Mouse (Mus musculus) natural killer cell, adult 2 months (primary cell): Measurements from ENCODE around the gene S100a4.
A peak's percentile ranks its signal among the peaks of the same experiment; 100 is the strongest.

ENCODE experiments used
- DNase-seq, 2 experiments: peaks; one replicate each; pipeline ENCODE4 v3.0.0; 2022; ENCODE audit warnings: low spot score in 2 of 2

The S100a4 gene

DNA sequence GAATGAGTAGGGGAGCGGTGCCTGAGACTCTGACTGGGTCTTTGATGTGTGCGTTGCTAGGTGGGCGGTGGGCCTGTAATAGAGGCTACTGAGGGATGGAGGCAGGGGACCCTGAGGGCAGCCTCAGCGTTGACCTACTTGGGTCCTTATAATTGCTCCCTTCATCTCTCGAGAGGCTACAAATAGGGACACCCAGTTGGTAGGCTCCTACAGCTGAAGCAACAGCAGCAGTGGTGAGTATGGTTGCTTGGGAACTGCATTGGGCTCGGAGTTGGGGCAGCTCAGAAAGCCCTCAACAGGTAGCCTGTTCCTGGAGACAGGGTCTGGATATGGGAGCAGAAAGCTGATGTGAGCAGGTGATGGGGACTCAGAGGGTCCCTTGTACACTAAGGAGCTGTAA, 3.5 kb upstream of the S100a4 start:
- DNase-seq: no peak

DNA sequence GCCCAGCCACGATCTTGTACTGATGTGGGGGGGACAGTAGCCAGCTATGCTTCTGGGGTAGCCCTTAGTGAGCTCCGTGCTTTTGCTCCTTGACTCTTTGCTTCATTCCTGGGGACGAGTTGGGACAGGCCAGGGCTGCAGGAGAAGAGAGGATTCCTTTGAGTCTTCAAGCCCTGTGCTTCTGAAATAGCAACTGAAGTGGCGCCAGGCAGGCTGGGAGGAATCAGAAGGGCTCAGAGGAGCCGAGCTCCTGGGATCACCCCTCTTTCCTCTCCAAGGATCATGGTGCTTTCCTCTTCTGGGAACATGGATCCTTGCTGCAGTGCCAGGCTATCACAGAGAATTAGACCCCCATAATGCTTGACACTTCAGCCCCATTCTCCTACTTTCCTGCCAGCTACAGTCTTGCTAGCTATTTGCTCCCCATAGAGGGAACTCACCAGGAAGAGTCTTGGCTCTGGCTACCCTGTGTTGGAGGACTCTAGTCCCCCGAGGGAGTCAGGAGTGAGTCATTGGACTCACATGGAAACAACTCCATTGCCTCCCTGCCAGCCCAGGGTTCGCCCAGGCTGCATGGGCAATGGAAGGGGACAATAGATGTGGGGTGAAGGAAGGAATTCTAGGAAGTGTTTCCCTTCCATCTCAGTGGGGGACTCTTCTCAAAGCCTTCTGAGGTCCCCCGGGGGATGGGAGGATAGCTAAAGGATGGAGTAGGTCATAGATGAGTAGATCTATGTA, 2.9 kb upstream of the S100a4 start:
- no peak for DNase-seq

DNA sequence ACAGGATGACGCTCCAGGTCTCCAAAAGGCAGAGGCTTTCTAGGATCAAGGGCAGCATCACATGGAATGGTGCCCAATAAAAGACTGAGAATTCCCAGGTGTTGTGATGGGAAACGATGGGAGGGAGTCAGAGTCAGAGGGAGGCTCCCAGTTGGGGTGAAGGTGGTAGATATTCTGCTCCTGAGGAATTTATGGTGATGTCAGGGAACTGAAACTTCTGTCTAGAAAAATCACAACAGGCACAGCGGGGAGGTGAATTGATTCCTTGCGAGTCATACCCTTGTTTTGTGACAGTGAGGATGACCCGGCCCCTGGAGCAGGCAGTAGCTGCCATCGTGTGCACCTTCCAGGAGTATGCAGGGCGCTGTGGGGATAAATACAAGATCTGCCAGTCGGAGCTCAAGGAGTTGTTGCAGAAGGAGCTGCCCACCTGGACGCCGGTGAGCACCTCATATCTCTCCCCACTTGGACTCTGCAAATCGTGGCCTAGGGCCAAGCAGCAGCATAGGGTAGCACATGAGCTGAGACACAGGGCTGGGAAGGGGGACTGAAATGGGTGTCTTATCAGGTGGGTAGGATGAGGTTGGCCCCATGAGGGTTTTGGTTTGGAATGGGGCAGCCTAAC, 2.0 kb upstream of the S100a4 start, which contains the start of gene Gm42674:
Gene Gm42674 (plus strand): TSS at position 419 of the 625 bp plus-strand sequence.
- DNase-seq: no peak

DNA sequence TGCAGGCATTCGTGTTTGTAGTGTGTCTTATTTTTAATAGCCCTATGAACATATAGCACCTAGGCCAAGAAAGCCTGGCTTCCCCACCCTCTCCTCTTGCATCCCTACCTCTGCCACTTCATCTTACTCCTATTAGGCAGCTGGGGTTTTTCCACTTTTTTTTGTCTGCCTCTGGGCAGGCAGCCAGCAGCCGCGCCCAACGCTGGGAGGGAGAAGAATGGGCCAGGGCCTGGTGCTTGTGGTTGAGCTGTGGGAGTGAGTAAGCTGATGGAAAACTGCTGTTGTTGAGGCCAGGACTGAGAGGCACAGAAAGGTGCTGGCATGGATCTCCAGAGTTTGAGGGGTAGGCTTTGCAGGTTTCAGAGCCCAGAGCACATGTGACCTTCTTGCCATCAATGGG, 845 bp downstream of the S100a4 start:
- DNase-seq: peak in 1 of 2 experiments; percentile 42

DNA sequence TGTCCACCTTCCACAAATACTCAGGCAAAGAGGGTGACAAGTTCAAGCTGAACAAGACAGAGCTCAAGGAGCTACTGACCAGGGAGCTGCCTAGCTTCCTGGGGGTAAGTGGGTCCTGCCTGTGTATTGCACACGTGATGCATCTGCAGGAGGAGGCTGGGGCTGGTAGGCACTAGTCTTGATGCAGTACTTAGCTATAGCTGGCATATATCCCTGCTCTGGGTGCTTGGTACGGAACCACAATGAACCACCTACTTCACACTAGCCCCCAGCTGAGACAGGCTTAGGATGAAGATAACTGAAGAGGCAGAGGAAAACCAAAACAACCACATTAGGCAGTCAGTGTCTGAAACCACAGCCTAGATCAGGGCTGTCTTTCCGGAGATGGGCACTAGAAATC, 1.5 kb downstream of the S100a4 start:
- peak; percentile 41 to 62 for DNase-seq

DNA sequence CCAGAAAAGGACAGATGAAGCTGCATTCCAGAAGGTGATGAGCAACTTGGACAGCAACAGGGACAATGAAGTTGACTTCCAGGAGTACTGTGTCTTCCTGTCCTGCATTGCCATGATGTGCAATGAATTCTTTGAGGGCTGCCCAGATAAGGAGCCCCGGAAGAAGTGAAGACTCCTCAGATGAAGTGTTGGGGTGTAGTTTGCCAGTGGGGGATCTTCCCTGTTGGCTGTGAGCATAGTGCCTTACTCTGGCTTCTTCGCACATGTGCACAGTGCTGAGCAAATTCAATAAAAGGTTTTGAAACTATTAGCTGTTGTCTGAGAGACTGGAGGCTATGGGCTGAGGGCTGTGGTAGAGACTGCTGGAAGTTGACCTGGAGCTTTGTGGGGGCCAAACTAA, 2.2 kb downstream of the S100a4 start:
- DNase-seq: no peak

DNA sequence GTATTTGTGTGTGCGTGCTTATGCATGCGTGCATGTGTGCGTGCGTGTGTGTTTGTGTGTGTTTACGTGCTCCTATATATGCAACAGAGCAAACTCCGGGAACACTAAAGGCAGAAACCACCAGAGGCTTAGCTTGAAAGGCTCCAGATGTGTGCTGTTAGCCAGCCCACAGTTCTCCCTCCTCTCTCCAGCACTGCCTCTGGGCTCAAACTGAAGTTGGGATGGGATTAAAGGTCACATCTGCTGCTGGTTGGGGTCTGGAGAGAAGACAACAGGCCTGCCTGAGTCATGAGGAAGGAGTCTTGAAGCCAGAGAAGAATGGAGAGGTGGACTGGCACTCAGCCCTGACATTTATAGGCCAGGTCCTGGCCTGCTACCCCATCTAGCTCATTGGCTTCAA, 2.6 kb downstream of the S100a4 start:
- no peak for DNase-seq

DNA sequence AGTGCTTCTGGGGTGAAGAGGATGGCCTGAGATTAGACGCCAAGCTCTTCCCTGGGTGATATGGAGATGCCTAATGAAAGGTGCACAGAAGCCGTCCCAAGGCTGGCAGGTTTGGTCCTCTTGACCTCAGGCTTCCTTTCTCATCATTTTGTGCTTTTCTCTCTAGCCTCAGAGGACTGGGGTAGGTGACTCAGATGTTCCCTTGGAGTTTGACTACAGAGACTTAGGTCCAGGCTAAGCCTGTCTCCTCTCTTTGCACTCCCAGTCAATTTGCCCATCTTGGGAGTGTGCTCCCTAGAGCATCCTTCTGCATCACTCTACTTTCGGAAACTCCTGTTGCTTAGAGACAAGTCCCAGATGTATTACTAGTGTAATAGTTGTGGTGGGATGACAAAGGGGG, 3.8 kb downstream of the S100a4 start:
- no peak for DNase-seq

DNA sequence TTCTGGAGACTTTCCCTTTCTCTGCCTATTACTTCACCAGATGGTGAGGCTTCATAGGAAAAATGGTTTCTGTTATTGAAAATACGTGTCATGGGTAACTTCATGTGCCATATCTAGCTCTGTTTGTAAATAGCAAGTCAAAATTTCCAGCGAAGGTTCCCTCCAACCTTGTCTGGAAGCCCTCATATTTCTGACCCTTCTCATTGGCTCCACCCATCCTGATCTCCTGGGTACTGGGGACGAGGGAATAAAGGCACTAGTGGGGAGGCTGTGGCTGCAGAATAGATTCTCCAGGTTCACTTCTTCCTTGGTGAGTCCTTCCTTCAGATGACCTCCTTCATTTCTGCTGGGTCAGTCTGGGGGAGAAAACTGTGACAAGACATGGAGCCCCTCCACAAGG, 4.7 kb downstream of the S100a4 start, which contains the start of gene S100a5:
Gene S100a5 (plus strand): TSS at position 301 of the 400 bp plus-strand sequence.
- DNase-seq: no peak

DNA sequence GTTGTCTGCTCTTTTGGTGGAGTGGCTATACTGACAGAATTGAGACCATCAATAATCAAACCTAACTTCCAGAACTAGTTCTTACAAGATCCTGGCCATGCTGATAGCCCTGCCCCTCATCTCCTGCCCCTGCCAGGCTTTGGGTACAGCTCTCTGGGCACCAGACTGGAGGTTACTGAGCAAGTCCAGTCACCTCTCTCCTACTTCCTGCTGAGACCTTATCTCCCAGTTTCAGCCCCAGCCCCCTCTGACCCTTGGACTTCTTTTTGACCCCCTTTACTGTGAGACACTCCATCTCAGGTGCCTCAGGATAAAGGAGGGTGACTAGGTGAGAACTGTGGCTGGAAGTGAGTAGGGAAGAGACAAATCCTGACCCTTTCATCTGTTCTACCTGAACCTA, 5.5 kb downstream of the S100a4 start:
- DNase-seq: no peak

DNA sequence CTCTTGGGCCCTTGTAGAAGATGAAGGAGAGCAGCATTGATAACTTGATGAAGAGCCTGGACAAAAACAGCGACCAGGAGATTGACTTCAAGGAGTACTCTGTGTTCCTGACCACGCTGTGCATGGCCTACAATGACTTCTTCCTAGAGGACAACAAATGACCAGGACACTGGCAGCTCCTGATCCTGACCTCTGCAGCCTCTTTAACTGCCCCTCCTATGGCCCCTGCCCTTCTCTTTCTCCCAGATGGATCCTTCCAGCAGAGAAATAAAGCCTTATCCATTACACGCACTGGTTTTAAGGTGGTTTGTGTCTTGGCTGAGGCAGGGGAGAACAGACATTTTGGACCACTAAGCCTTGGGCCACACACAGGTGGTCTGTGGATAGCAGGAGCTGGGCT, 7.9 kb downstream of the S100a4 start:
- no peak for DNase-seq

DNA sequence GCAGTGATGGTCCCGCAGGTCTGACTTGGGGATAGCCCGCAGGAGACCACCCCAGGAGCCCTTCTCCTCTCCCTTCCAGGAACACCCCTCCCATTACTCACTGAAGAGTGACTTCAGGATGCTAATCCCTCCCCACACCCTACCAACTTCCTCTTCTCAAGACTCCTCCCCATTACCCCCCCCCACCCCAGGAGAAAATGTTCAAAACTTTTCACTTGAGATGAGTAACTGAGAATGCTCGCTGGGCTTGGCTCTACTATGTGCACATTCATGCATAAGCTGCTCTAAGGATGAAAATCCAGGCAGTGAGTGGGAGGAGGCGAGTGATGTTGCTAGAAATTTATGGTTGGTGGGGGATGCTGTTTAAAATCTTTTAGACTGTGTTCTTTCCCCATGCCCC, 8.5 kb downstream of the S100a4 start:
- DNase-seq: peak in 1 of 2 experiments; percentile 25

DNA sequence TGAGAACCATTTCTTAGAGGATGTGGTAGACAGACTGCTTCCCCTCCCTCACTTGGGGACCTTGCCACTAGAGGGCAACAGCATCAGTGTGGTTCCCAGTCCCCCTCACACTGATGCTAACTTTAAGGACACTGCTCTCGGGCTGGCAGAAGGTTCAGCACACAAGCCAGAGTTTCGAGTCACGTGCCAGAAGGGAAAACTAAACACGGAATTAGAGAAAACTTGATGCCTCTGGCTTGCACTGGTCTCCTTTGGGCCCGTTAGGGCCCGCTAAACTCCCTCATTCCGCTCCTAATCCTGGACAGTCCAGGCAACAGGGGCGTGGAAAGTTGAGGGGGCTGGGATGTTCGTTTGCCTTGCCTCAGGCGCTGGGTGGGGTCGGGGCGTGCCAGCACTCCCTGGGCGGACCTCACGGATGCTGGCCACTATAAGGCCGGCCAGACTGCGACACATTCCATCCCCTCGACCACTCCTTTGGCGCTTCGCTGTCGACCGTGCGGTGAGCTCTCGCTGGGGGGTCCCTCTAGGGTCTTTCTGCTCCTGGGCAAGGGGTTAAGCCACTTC, 9.2 kb downstream of the S100a4 start, which contains the start of gene S100a6:
Gene S100a6 (plus strand): TSS at position 155 of the 564 bp plus-strand sequence.
- peak; percentile 78 to 85 for DNase-seq

DNA sequence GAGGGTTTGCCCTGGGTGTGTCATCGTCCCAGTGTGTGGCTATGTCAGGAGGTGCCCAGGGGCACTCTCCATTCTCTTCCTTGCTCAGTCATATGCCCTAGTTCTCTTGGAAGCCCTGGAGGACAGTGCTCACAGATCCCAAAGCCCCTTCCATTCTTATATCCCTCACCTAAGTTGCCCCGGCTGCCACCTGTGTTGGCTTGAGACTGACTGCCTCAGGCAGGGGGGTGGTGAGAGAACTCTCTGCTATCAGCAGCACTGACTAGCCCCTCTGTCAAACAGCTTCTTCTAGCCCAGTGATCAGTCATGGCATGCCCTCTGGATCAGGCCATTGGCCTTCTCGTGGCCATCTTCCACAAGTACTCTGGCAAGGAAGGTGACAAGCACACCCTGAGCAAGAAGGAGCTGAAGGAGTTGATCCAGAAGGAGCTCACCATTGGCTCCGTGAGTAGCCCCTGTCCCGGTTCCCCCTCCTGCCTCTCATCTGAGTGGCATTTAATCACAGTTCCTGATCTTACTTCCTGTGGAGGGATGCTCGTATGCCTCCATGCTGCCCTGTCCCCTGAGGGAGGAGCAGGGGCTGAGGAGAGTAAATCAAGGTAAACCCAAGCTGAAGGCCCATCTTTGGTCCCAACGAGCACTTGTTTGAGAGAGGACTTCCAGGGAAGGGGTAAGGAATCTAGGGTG, 10.0 kb downstream of the S100a4 start:
- DNase-seq: no peak

DNA sequence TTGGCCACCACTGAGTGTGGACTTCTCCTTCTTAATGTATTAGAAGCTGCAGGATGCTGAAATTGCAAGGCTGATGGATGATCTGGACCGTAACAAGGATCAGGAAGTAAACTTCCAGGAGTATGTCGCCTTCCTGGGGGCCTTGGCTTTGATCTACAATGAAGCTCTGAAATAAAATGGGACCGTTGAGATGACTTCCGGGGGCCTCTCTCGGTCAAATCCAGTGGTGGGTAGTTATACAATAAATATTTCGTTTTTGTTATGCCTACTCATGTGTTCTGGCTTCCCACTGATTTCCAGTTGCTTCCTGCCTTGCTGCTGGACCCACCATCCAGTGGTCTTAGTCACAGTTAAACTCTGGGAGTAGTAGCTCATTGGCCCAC, 10.6 kb downstream of the S100a4 start:
- no peak for DNase-seq

DNA sequence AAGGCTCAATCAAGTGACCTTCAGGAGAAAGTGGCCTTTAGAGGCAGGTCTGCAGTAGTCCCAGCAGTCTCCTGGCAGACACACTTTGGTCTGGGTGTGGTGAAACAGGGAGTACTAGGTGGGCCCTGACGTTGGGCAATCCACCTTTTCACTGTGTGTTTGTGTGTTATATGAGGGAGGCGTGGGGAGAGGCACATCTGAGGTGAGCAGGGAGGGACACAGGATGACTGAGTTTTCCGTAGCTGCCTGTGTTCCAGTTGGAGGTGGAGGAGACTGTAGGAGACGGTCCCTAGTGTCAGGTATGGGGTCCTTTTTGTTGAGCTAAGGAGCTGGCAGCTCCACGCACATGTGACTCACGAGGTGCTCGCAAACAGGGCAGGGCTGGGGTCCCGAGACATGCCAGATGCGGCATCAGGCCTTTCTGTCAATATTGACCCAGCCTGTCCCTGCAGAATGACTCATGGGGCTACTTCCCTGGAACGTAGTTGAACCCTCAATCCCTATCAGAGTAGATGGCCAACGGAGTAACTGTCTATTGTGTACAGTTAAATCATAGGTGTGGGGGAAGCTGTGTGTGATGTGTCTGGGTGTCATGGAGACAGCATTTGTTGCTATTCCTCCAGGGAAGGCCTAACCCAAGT, 11.2 kb downstream of the S100a4 start:
- no peak for DNase-seq

DNA sequence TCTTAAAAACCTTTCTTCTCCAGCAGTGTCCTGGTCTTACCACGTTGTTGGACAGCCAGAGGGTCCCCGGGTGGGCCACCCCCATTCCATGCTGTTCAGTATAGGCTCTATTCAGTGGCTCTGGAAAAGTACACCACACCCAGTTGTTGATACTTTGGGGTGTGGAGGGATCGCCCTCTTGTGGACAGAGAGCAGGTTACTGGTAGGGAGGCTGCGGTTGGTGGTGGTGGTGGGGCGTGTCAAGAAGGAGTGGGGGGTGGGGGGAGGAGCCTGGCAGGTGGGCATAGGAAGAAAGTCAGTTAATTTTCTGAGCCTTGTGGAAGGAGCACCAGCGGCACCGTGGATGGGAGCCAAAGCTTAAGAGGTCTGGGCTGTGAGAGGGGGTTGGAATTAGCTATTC, 11.8 kb downstream of the S100a4 start:
- DNase-seq: peak; percentile 75 to 82

DNA sequence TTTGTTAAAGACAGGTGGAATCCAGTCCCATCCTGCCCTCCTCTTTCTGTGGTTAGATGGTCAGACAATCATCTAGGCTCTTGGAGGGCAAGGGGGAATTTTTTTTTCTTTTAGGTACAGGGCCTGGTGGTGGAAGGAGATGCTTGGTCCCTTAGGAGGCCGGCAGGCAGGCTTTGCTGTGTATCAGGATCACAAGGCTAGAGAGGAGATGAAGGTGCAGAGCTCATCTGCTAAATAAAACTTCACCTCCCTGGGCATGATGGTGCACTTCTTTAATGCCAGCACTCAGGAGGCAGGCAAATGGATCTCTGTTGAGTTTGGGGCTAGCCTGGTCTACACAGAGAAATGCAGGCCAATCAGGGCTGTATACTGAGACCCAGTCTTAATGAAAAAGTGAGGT, 12.3 kb downstream of the S100a4 start:
- DNase-seq: no peak

DNA sequence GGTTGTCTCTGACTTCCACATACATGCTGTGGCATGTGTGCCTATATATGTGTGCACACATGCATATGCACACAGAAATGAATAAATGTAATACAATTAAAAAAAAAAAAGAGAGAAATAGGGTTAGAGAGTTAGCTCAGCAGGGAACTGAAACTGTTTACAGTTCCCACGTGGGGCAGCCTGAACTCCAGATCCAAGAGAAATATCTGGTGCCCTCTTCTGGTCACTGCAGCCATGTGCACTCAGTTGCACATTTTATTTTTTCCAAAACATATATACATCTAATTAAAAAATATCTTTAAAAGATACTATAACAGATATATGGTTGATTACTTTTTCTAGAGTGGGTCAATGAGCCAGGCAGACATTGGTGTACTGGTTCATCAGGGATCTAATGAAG, 14.0 kb downstream of the S100a4 start:
- DNase-seq: peak in 1 of 2 experiments; percentile 44

DNA sequence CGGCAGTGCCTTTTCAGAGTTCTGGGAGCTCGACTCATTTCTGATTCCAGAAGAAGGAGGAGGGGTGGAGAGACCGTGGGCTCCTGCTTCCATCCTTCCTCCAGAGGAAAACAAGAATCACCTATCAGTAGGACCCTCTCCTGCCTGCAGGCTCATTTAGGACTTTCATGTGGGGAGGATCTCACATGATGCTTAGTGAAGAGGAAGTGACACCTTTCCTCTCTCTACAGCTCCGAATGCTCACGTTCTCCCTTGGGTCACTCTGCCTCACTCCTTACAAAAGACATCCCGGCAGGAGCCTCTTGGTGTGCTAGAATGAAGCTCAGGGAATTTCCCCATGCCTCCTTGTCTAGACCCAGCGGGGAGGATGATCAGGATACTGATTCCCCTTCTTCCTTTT, 18.0 kb downstream of the S100a4 start:
- DNase-seq: no peak

DNA sequence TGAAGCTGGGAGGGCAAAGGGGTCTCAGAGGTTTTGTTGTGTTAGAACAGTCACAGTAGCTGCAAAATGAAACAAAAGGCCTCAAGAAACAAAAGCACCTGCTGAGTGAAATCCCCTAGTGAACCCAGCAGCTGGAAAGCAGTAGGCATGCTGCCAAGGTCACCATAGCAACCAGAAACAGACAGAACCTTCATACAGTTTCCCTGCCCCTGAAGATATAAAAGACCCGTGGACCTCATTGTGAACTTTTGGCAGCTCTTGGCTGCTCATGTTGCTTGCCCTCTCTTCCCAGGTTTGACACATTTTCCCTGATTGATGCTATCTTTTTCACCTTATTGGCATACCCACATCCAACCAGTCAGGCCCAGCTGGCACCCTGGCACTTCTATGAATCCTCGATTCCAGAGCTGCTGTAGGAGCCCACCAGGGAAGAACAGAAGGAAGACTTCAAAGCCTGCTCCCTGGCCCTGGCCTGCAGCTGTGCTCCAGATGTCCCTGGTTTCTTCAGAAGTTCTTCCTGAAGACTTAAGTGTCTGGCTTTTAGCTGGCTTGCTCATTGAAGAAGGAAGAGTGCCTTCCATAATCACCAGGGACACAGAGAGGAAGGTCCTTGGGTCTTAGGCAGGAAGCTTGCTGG, 20.0 kb downstream of the S100a4 start:
- DNase-seq: no peak
